Mouse (Mus musculus) frontal cortex, postnatal 14 days (tissue): ENCODE measurements at regions not wholly inside any gene's neighbourhood (a gene's known extent, or its start where the extent isn't known, plus 50 kb on each side); places are given as distances from the start of the nearest gene placed in this dataset.

Experiments used
- DNase-seq, 2 experiments: peaks; one replicate each; pipeline ENCODE4 v3.0.0; 2022; ENCODE audit warnings: low spot score in 2 of 2

DNA sequence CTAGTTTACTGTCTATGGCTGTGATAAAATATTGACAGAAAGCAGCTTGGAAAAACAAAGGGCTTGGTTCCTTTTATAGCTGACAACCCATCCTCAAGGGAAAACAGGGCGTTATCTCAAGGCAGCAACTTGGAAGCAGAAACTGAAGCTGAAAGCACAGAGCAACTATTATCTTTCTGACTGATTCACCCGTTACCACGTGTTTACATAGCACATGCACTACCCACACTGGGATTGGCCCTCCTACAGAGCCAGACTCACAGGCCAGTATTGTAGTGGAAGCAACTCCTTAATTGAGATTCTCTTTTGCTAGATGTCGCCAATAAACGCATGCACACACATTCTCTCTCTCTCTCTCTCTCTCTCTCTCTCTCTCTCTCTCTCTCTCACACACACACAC, 465.5 kb downstream of the Pros1 start:
- no peak for DNase-seq

DNA sequence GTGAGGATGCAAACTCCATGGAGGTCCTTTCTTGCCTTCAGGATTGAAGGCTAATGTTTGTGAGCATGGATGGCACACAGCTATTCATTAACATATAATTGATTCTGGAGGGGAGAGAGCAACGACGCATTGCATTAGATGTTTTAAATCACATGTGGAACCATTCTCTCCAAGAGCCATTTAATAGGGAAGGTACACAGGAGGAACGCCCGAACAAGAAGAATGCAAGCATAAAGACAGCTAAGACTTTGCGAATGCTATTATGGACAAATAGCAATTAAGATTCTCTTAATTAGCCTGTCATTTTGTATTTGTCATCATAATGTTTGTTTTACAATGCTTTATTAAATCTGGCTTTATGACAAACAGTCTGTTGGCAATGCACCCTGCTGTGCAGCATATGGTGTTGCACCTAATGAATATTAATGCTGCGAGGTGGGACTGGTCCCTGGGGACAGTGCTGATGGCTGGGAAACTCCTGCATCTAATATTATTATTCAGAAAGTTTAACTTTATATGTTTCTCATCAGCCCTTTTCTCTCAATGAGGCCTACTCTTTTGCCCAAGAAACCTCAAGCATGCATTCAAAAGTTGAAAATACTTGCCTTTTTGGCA, 497.5 kb downstream of the Pros1 start:
- DNase-seq, result no peak

DNA sequence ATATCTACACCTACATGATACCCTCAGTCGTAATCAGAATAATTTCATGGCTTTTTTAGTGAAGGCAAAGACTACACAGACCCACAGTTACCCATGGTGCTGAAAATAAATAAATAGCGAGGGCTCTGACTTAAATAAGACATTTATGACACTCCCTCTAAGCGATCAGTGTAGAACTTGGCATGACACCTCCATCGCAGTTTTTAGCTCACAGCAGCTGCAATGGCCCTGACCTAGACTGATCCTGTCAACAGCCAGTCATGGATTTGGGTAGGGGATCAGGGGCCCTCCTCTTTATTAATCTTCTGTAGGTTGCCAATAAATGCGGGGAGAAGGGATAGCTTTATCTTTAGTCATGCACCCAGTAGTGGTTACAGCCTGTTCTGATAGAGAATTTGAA, 494.1 kb downstream of the Epha3 start:
- no peak for DNase-seq

DNA sequence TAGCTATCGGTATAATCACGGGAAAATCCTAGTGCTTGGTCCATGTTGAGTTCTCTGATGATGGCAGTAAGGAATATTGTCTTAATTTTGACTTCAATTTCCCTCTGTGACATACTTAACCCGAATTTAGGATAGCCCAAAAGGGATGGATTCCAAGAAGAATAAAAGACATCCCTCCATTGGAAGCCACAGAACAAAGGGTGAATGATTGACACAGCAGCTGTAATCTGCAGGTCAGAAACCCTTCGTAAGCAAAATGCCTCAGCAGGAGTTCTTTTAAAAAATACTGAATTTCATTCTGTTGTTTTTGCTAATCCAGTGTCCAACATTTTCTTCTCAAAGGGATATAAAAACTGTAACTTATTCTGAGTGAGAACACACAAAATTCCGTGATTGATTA, 492.7 kb downstream of the Epha3 start:
- no peak for DNase-seq

- no peak for DNase-seq
These were observed 459.0 kb downstream of the Epha3 start for GRCm38 (mm10) chr16:63404976-63405375.

GRCm38 (mm10) chr16:63412656-63413055, 451.3 kb downstream of the Epha3 start:
- no peak for DNase-seq

GRCm38 (mm10) chr16:63452301-63452700, 411.7 kb downstream of the Epha3 start:
- no peak for DNase-seq

DNA sequence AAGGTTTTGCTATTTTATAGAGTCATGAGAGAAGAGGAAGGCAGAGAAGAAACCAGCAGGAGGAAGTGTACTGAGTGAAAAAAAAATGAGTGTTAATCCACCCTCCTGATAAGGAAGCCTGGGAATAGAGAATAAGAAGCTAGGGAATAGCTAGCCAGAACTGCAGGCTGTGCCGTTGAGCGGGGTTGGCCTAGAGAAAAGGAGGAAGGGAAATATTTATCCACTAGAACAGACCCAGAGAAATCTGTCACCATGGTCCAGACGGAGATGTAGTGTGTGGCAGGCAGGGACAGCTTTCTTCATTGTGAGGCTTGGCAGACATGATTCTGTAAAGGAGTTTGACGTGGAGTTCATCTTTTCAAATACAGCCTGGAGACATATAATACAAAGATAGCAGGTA, 397.4 kb downstream of the Epha3 start:
- no peak for DNase-seq

- DNase-seq, result no peak
These were observed 395.1 kb downstream of the Epha3 start for GRCm38 (mm10) chr16:63468851-63469250.
